Comparison of ENCODE assay signal across 28 mouse cellular contexts in the genomic region with DNA sequence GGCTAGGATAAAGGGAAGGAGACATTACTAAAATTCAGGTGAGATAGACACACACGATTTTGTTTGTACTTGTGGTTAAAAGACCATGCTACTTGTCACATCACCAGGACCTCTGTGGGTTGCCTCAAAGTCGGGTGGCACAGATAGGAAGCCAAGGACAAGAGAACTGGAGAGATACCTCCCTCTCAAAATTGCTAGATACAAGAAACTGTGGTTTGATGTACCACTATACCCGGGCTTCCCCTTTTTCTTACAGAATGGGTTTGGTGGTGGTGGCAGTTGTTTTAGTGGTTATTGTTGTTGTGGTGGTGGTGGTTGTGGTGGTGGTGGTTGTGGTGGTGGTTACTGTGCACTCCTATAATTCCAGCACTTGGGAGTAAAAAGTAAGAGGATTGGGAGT. TPM values are rescaled to one million over a fixed set of nuclear protein-coding genes. Genes with fewer than 3 reads are reported as not detected.
A peak's percentile ranks its signal among the peaks of the same experiment; 100 is the strongest.
DNase-seq lines count a peak whose midpoint lies in the region; ATAC-seq and TF ChIP-seq lines count a peak whose summit lies in the region.
"Had no signal": no experiment of that assay in that cellular context is flagged by ENCODE, and none has a peak within 500 bp of the region (broad histone marks: within the 10 kb centered on the region; RNA-seq: fewer than 3 reads in every experiment).

No protein-coding gene starts in this region.

- no peak overlapping the region for H3K4me3 ChIP-seq in gastrocnemius, adult 2 months
- no peak overlapping the region for H3K4me3 ChIP-seq in midbrain, embryonic 11.5 days (ENCODE audit: low read depth, low read length)
- no peak overlapping the region for H3K4me3 ChIP-seq in midbrain, embryonic 15.5 days
- H3K4me3 ChIP-seq: embryonic facial prominence, embryonic 13.5 days; embryonic facial prominence, embryonic 15.5 days; erythroblast, embryonic 14.5 days; forebrain, embryonic 10.5 days; forebrain, embryonic 12.5 days had no signal

- DNase-seq in gastrocnemius, adult 2 months: peak; percentile 0
- DNase-seq in gastrocnemius, postnatal 25 days: no peak
- DNase-seq in midbrain, embryonic 11.5 days (ENCODE audit: low spot score, missing footprints): peak; percentile 26
- DNase-seq in MEL-GATA-1-ER (ENCODE audit: extremely low read depth, low read depth): peak; percentile 72
- DNase-seq in thymus, postnatal 4 days: no peak
- DNase-seq in thymus, postnatal 14 days: no peak
- DNase-seq: adrenal gland, adult 8-10 months; adrenal gland, postnatal 14 days; adrenal gland, postnatal 36 days; cerebellum, adult 11-12 months; cerebellum, adult 2 months; cerebellum, adult 9-10 months; cerebellum, postnatal 10 days; cerebellum, postnatal 25 days; embryo, embryonic 11 days had no signal

- H3K9me3 ChIP-seq in midbrain, embryonic 11.5 days (ENCODE audit: control insufficient read depth, low read length): no peaks in the 10 kb centered on the region
- no peaks in the 10 kb centered on the region for H3K9me3 ChIP-seq in midbrain, embryonic 15.5 days
- H3K9me3 ChIP-seq: embryonic facial prominence, embryonic 13.5 days; embryonic facial prominence, embryonic 15.5 days; forebrain, embryonic 10.5 days; forebrain, embryonic 12.5 days; G1E had no signal

- H3K27me3 ChIP-seq in midbrain, embryonic 11.5 days (ENCODE audit: control insufficient read depth, insufficient read depth, low read length): peaks cover 17% of the 10 kb centered on the region
- H3K27me3 ChIP-seq in midbrain, embryonic 15.5 days (replicated peaks): peaks cover 24% of the 10 kb centered on the region

- no peak overlapping the region for H3K27ac ChIP-seq in gastrocnemius, adult 2 months
- H3K27ac ChIP-seq in midbrain, embryonic 11.5 days (ENCODE audit: low read depth, low read length): no peak overlapping the region
- no peak overlapping the region for H3K27ac ChIP-seq in midbrain, embryonic 15.5 days
- H3K27ac ChIP-seq: embryonic facial prominence, embryonic 15.5 days; forebrain, embryonic 10.5 days; forebrain, embryonic 12.5 days had no signal

- 77% methylated on average over 3 of the region's 3 CpGs for WGBS in midbrain, embryonic 11.5 days
- WGBS in midbrain, embryonic 15.5 days: 76% methylated on average over 3 of the region's 3 CpGs

- H3K4me2 ChIP-seq in midbrain, embryonic 11.5 days: no peak overlapping the region
- H3K4me2 ChIP-seq in midbrain, embryonic 15.5 days: no peak overlapping the region
- H3K4me2 ChIP-seq: embryonic facial prominence, embryonic 13.5 days; embryonic facial prominence, embryonic 15.5 days; forebrain, embryonic 12.5 days had no signal

- no peak for ATAC-seq in midbrain, embryonic 11.5 days (ENCODE audit: low FRiP score)
- no peak for ATAC-seq in midbrain, embryonic 15.5 days (replicated peaks)
- peak; percentile 57 for ATAC-seq in megakaryocyte progenitor cell, adult 5-6 weeks (replicated peaks; ENCODE audit: poor library complexity)
- ATAC-seq: activated CD4-positive, CD25-positive, alpha-beta regulatory T cell, adult 4 months; CD4-positive, CD25-positive, alpha-beta regulatory T cell, adult 4 months; forebrain, embryonic 14.5 days; forebrain, embryonic 16.5 days; Patski had no signal

- H3K4me1 ChIP-seq in midbrain, embryonic 11.5 days (ENCODE audit: control insufficient read depth, insufficient read depth, low read length): 0 out of 2 replicates have a peak, but pooled peaks cover 4% of the 10 kb centered on the region
- H3K4me1 ChIP-seq in midbrain, embryonic 15.5 days: no peaks in the 10 kb centered on the region

- no peaks in the 10 kb centered on the region for H3K36me3 ChIP-seq in midbrain, embryonic 11.5 days (ENCODE audit: control insufficient read depth, insufficient read depth, low read length)
- H3K36me3 ChIP-seq in midbrain, embryonic 15.5 days (replicated peaks): no peaks in the 10 kb centered on the region
- H3K36me3 ChIP-seq: embryonic facial prominence, embryonic 13.5 days; embryonic facial prominence, embryonic 15.5 days; forebrain, embryonic 10.5 days; forebrain, embryonic 12.5 days; G1E had no signal

- intact Hi-C loops in gastrocnemius, adult 2 months (cut with DNase I): no loop called here

- no peak for TF ChIP-seq CTCF in gastrocnemius, adult 2 months (IDR thresholded peaks at IDR 0.05)

- H3K9ac ChIP-seq in midbrain, embryonic 11.5 days (ENCODE audit: low read length): no peak overlapping the region
- H3K9ac ChIP-seq in midbrain, embryonic 15.5 days: no peak overlapping the region
- H3K9ac ChIP-seq: embryonic facial prominence, embryonic 13.5 days; embryonic facial prominence, embryonic 15.5 days; forebrain, embryonic 12.5 days had no signal

RNA-seq across cellular contexts. Expression of gene Lgr6, which starts 22.8 kb away (rescaled TPM):
- total RNA-seq in gastrocnemius, adult 2 months (2021): under 1 TPM; 0.08 to 0.86 TPM
- under 1 TPM; 0.51 to 0.54 TPM for total RNA-seq in gastrocnemius, postnatal 25 days (2021)
- 0.12 and 0.15 TPM in 2 replicates for polyA plus RNA-seq in midbrain, embryonic 11.5 days (2014; fragmentation: Nextera tagmentation; extraction: Ambion mirVana)
- 0.77 and 1.0 TPM in 2 replicates for polyA plus RNA-seq in midbrain, embryonic 15.5 days (2015; fragmentation: Nextera tagmentation; extraction: Ambion mirVana)
- total RNA-seq in megakaryocyte progenitor cell, adult 5-6 weeks (2015): 0.05 TPM in 1 of 2 replicates, not detected in the other
- total RNA-seq in megakaryocyte progenitor cell, adult 5-6 weeks (2017): 0.08 TPM in 1 of 2 replicates, not detected in the other
- polyA plus RNA-seq: activated CD4-positive, CD25-positive, alpha-beta regulatory T cell, adult 4 months; erythroblast, embryonic 14.5 days had no signal

RNA-seq across cellular contexts. Expression of gene Ptpn7, which starts 50.2 kb away (rescaled TPM):
- under 1 TPM in 1 of 2 experiments, not detected in 1; 0.17 TPM for total RNA-seq in gastrocnemius, adult 2 months (2021)
- total RNA-seq in gastrocnemius, postnatal 25 days (2021): under 1 TPM; 0.20 to 0.38 TPM
- 1.4 and 1.6 TPM in 2 replicates for polyA plus RNA-seq in midbrain, embryonic 11.5 days (2014; fragmentation: Nextera tagmentation; extraction: Ambion mirVana)
- 0.34 and 0.50 TPM in 2 replicates for polyA plus RNA-seq in midbrain, embryonic 15.5 days (2015; fragmentation: Nextera tagmentation; extraction: Ambion mirVana)
- total RNA-seq in megakaryocyte progenitor cell, adult 5-6 weeks (2015): 75.0 and 75.4 TPM in 2 replicates
- 103 and 112 TPM in 2 replicates for total RNA-seq in megakaryocyte progenitor cell, adult 5-6 weeks (2017)

Comparison
In these comparisons a context has a peak if more than half of its experiments do, and no peak if none do; other contexts are left out.
1. DNase-seq: peak in gastrocnemius, adult 2 months (single experiment), midbrain, embryonic 11.5 days (single experiment) and MEL-GATA-1-ER (single experiment); none in gastrocnemius, postnatal 25 days (single experiment), thymus, postnatal 4 days (single experiment) and thymus, postnatal 14 days (single experiment).
2. RNA of gene Ptpn7, which starts 50.2 kb away (total RNA-seq): 75.0 to 112 TPM in megakaryocyte progenitor cell, adult 5-6 weeks; 0.20 to 0.38 TPM in gastrocnemius, postnatal 25 days and 0.17 TPM in gastrocnemius, adult 2 months; every median in the first group is over 10 times any median in the second.